Mouse (Mus musculus): ENCODE data around the gene Bpifb5. TPM values are rescaled to one million over a fixed set of nuclear protein-coding genes. Genes with fewer than 3 reads are reported as not detected.
"Not testable (repeated sequence)": the region's sequence is repeated elsewhere in the genome, so short reads cannot be mapped to it uniquely, and the experiment has no call there.

Bpifb5 gene
- total RNA-seq (2021) = under 1 TPM; 0.17 to 0.21 TPM
- long read RNA-seq, experiment 1 = 0 reads
- long read RNA-seq, experiment 2 = 0 reads

DNA sequence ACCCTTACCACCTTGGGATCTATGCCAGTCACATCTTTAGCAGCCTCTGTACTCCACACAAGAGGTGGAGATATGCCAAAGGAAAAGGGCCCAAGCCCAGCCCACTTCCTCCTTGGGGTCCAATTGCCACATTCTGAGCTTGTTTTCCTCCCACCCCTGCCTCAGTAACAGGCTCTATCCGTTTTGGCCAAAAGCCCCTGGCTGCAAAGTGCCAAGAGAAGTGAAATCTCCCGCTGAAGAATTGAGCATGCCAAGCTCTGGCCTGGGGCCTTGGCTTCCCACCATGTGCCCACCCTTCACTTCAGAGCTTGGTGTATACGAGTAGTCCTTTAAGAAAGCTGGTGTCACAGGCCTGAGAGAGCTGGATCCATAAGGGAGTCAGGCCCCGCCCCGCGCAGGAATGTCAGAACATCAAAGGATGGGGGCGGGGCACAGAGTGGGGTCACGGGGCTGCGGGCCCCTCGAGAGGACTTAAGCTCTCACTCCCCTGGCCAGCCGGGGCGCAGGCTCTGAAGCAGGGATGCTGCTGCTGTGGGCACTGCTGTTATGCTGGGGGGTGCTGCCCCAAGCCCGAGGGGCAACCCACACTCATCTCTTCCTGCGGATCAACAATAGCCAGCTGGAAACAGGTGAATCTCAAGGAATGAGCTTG lies at the start of gene Bpifb5:
TSS of gene Bpifb5 (plus strand) at position 478 of the 652 bp plus-strand sequence.
- peak in 1 of 2 experiments; percentile 27 for DNase-seq (ENCODE audit: low spot score in 2 of 2)

DNA sequence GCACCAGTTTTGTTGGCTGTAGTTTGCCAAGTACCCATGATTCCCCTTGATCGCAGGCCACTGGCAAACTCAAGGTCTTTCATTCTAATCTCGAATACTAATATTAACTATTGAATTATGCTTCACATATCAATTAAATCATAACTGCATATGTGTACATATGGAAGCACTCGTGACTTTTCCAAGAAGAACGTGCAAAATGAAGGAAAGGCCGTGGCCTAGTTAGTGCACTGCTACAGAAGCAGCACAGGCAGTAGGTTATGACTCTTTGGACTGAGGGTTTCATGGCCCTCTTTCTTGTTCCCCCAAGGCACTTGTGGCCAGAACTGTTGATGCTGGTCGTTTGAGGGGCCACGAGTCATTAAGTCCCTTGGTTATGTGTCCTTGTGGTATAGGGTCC lies 41.6 kb upstream of the Bpifb5 start:
- DNase-seq (ENCODE audit: low spot score in 2 of 2) = not testable (repeated sequence)

DNA sequence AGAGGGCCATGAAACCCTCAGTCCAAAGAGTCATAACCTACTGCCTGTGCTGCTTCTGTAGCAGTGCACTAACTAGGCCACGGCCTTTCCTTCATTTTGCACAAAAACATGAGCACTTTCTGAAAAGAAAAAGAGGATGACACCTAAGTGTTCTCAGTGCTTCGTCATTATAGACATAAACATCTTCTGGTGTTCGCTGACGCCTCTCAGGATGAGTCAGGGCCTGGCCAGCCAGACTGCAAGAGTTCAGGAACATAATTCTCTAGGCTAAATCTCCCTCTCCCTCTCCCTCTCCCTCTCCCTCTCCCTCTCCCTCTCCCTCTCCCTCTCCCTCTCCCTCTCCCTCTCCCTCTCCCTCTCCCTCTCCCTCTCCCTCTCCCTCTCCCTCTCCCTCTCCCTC lies 40.5 kb upstream of the Bpifb5 start:
- DNase-seq (ENCODE audit: low spot score in 2 of 2) = not testable (repeated sequence)

DNA sequence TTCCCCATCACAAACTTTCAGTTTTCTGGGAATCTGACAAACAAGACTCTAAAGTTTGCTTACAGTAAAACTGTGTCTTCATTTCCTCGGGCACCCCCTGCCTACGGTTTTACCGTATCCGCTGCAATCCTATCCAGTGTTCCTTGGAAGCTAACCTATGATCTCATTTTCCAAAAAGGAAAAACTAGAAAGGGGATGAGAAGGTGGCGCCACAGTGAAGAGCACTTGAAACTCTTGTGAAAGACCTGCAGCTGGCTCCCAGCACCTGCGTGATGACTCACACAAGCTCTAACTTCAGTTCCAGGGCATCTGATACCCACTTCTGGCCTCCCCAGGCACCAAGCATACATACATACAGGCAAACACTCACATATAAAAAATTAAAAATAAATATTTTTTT lies 38.2 kb upstream of the Bpifb5 start:
- no peak for DNase-seq (ENCODE audit: low spot score in 2 of 2)

DNA sequence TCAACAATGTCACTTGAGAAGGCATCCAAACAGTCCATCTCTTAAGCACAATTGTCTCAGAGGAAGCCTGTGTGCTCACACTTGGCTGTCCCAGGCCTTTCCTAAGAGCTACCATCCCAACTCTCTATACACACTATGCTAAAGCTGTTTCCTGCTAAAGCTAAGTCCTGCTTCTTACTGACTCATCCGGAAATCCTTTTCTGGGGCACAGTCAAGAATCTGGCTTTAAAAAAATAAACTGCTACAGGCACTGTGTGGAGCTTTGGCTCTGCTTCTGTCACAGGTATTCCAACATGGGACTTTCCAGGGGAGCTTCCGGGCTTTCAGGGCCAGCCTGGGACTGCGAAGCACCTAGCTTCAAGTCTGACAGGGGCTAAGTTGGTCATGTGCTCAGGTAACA lies 37.8 kb upstream of the Bpifb5 start:
- DNase-seq (ENCODE audit: low spot score in 2 of 2) = no peak

DNA sequence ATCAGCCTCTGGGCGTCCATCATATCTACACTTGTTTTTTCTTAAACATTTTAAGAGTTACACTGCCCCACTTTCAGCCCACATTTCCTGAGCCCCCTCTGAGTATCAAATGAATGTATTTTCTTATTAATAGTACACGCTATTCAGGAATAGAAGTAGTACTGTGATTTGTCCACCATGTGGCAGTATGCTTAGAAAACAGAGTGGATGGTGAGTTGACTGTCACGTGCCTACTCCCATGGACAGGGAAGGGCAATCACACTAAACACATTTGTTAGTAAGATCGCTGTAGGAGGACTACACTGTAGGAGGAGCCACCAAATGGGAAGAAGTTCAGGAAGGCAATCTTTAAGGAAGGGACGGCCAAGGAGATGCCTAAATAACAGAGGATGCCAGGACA lies 36.1 kb upstream of the Bpifb5 start:
- no peak for DNase-seq (ENCODE audit: low spot score in 2 of 2)

DNA sequence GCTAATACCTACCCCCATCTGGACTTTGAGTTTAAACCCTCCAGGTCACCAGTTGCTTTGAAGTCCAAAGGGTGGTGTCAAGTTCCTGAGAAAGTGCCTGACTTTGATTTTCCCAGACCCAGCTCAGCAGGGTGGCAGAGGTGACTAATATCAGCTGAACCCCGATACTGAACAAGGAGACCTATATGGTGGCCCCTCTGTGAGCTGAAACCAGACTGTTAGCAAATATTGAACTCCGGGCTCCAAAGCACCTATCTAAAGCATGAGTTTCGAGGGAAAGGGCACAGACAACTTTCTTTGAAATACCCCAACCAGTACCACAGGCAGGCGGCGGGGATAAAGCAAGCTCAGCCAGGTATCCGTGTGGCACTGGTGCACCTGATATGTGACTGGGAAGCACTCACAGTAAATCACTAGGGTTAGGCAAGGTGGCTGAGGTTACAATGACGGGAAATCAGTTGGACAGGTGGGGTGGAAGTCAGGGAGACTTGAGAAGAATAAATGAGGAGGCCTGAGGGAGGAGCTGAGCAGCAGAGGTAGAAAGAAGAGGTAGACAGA lies 33.6 kb upstream of the Bpifb5 start:
- no peak for DNase-seq (ENCODE audit: low spot score in 2 of 2)

DNA sequence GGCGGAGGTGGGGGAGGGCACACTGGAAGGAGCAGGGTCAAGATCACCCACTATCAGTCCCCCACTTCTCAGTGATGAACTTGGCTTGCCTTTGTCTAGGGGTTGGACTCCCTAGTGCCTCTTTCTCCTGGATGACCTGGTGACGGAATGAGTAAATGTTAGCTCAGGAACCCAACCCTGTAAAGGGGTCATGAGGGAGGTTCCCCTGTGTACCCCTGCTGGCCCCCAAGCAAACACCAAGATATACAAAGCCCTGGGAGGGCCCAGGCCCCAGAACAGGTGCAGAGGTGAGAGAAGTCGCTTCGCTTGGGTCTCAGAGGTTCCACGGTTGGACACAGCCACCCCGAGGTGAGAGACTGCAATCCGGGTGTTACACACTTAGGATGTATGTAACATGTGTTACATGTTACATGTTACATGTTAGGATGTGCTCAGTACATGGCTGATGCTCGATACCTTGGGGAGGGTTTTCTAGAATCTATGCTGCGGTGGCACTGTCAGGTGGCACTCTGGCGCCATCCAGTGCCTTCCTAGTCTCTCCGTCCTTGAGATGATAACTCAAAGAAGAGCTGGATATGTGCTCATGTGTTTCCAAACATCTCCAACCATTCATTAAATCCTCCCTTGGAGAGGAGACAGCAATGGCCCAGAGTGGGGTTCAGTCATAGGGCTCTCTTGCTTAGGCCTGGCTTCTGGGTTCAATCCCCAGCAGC lies 32.8 kb upstream of the Bpifb5 start, which contains the start of gene Bpifb1:
TSS of gene Bpifb1 (plus strand) at position 273 of the 713 bp plus-strand sequence.
- no peak for DNase-seq (ENCODE audit: low spot score in 2 of 2)

DNA sequence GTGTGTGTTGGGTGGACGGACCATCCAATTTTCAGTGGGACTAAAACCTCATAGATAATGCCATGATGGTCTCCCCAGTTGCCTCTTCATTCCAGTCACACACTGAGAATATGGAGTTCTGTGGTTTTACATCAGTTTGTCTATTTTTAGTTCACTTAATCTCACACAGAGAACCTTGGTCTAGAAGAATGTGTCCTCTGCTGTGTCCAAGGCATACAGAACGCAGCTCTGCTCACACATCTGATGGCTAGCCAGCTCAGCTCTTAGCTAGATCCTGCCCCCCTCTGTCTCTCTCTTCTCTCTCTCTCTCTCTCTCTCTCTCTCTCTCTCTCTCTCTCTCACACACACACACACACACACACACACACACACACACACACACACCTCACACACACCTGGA lies 31.4 kb upstream of the Bpifb5 start:
- DNase-seq (ENCODE audit: low spot score in 2 of 2) = no peak

DNA sequence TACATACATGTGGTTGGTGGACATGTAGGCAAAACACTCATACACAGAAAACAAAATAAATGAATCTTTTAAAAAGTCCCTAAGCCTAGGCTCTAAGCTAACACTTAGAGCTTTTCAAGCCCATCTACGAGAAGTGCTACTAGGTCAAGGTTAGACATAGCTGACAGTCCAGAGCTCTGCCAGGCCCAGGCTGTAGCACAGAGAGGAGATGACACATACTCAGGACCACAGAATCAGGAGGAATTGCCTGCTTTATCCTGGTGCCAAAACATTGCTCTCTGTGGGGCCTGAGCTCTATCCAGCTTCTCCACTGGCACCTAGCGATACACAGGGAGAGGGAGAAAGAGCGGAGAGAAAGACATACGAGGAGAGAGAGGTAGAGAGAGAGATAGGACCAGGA lies 30.5 kb upstream of the Bpifb5 start:
- DNase-seq (ENCODE audit: low spot score in 2 of 2) = no peak

DNA sequence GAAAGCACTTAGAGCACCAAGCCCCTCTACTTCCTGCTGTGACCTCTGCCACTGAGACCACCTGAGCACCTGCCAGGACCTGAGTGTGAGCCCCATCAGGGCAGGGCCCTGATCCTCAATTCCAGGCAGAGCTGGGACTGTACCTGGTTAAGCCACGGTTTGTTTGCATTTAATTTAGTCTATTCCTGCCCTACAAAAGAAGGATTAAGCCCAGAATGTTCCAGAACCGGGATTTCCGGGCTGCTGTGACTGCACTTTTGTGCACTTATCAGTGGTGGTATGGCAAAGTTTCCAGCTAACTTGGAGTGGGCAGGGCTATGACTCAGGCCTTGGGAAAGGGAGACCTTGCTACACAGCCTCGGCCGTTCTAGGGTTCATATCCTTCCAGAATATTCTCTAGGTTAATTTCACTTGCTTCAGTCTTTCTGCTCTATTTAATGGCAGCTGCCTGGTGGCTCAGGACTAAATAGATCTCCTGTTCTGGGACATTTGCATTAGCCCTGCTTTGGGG lies 29.5 kb upstream of the Bpifb5 start:
- no peak for DNase-seq (ENCODE audit: low spot score in 2 of 2)

DNA sequence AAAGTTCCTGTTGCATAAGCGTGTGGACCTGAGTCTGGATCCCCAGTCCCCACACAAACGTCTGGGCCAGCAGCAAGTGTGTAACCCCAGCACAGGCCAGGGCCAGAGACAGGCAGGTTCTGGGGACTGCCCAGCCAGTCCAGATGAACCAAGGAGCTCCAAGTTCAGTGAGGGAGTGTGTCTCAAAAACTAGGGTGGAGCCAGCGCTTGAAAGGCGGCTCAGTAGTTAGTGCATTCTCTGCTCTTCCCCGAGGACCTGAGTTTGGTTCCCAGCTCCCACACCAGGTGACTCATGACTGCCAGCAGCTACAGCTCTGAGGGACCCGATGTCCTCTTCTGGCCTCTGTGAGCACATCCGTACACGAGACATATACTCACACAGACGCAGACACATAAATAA lies 26.5 kb upstream of the Bpifb5 start:
- no peak for DNase-seq (ENCODE audit: low spot score in 2 of 2)

DNA sequence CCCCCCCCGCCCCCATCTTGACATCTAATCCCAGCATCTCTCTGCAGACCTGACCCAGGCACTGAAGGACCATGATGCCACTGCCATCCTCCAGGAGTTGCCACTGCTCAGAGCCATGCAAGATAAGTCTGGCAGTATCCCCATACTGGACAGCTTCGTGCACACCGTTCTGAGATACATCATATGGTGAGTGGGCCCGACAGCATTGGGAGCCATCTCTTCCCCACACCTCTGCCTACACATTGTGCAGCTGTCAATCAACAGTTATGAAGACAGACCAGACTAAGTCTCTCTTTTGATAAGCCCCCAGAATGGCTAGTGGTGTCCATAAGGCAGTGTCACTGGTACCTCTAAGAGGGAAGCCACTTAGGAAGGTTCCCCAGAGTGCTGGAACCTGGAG lies 18.9 kb upstream of the Bpifb5 start:
- no peak for DNase-seq (ENCODE audit: low spot score in 2 of 2)

DNA sequence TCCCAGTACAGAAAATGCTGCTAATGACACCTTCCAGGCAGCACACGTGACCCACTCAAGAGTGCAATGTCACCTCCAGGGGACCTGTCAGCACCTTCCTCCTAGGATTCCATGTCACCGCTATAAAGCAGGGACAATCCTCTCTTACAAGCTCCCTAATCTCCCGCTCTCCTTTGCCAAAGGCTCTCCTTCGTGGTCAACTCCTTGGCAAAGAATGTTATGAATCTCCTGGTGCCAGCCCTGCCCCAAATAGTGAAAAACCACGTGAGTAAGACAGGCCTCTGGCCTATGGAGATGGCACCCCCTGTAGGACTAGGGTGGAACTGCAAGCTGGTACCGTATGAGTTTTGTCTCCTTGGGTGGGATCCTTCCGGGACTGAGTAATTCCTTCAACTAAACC lies 16.6 kb upstream of the Bpifb5 start:
- peak in 1 of 2 experiments; percentile 24 for DNase-seq (ENCODE audit: low spot score in 2 of 2)

DNA sequence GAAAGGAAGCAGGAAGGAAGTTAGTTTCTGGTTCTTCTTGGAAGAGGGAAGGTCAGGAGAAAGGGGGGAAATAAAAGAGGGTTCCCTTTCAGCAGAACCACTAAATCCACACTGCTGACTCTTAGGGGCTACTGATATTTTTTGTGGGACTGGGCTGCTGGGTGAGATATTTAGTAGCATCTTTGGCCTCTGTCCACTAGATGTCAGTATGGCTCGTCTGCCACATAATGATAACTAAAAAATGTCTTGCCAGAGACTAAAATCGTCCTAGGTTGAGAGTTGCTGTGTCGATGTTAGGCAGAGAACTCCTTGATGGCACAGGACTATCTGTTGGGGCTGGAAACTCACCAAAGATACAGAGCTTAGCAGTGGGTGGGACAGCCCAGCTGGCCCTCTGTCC lies 14.4 kb upstream of the Bpifb5 start:
- no peak for DNase-seq (ENCODE audit: low spot score in 2 of 2)

DNA sequence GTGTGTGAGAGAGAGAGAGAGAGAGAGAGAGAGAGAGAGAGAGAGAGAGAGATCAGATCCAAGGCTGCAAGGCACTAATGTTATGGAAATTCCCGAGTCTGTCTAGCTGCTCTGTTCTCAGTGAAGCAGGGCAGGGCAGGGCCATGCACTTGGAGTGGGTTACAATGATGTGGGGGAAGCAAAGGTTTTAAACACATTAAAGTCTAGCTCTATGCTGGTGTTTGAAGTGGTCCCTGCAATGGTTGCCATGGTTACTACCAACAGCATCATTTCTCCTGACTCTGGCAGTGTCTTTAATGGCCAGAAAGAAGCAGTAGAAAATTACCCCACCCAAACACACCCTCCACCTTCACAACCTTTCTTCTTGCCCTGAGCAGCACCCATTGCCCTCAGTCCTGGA lies 12.4 kb upstream of the Bpifb5 start:
- DNase-seq (ENCODE audit: low spot score in 2 of 2) = no peak

DNA sequence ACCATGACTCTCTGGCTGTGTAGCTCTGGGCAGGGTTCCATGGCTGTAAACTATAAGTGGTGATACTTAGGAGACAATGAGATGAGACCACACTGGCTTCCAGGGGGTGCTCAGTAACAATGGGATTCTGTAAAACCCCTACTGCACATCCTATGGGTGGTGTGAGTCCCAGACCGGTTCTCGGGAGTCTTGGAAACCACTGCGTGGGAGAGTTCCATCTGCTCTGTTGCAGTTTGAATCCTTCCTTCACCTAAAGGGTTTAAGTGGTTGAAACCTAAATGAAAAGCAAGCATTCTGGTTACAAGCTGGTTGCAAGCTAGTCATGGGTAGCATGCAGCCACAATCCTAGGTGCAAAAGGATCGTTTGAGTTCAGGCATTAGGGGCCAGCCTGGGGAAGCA lies 11.7 kb upstream of the Bpifb5 start:
- no peak for DNase-seq (ENCODE audit: low spot score in 2 of 2)

DNA sequence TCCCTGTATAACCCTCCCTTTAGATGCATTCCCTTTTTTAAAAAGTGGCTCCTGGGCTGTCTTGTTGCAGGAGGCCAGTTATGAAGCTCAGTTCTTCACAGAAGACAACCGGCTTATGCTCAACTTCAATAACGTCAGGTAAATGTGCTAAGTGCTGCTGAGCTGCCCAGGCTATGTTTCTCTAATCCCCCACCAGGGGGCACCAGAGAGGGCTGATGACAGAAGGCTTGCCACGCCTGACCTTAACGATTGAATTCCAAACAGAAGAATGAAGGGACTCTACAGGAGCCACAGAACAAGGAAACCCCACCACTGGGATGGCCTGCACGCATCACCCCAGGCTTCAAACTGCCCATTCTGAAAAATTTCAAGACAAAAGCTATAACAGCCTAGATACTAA lies 8.4 kb upstream of the Bpifb5 start:
- peak; percentile 57 to 75 for DNase-seq (ENCODE audit: low spot score in 2 of 2)

DNA sequence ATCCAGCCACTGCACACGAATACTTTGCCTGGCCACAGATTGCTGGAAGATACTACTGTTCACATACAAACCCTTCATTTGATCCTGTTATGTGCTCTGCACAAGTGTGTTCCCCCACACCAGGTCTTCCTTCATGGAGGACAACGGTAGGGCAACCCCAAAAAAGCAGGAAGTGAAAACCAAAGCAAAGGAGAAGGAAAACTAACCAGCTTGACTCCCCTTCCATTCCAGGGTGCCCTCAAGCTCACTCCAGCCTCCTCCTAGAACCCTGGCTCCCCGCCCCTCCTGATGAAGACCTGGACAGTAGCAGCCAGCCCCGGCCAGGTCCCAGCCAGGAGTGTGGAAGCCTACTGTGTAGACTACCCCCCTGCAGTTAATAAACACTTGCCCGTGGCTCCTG lies 3.6 kb upstream of the Bpifb5 start:
- DNase-seq (ENCODE audit: low spot score in 2 of 2) = no peak

DNA sequence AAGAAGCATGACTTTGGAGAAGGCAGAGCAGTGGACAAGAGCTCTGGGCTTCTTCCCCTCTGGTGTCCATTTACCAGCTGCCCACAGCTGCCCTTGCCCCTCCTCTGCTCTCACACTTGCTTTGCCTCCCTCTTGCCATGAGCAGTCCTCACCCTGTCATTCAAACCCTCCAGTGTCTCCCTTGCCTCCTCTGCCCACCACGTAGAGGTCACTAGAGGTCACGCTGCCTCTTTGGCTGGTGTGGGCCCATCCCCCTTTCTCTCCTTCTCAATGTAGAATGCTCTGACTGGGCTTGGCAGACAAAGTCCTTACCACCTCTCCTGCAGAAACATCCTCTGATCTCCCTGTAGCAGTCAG lies 353 bp downstream of the Bpifb5 start:
- no peak for DNase-seq (ENCODE audit: low spot score in 2 of 2)

DNA sequence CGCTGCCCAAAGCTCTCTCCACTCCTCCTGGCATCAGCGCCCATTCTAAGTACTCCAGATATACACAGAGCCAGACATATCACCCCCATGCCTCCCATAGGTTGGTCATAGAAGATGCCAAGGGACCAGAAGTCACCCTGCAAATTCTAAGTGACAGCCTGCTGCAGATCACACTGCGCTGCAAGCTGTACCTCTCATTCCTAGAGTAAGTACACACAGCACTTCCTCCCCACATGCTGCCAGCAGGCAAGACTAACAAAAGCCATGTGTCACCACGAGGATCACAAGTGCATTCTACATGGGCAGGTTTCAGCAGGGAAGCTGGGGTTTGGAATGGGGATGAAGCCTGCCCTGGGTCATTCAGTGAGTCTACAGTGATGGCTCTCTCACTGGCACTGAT lies 3.4 kb downstream of the Bpifb5 start:
- no peak for DNase-seq (ENCODE audit: low spot score in 2 of 2)

DNA sequence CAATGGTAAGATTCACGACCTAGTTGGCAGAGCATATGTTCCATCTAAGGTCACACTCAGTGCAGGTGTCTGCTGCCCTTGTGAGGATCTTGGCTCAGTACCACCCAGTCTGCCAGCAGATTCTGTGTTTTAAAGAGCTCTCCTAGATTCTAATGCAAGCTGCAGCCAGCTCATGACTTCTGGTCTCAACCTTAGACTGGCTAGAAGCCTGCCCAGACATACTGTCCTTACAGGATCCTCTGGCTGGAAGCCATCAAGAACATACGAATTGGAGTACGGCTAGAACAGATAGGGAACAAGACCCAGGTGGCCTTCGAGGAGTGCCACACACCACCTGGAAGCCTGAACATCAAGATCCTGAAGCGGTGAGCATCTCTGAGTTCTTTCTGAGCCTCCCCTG lies 4.3 kb downstream of the Bpifb5 start:
- no peak for DNase-seq (ENCODE audit: low spot score in 2 of 2)

Measured in gastrocnemius, postnatal 4 days (tissue).